Mouse (Mus musculus) ES-E14 (cell line): Measurements from ENCODE around the gene Rnf181. TPM values are rescaled to one million over a fixed set of nuclear protein-coding genes. Genes with fewer than 3 reads are reported as not detected.

Source experiments
- DNase-seq: peaks from one replicate; pipeline ENCODE4 v3.0.0-alpha.2; 2013; ENCODE audit warnings: low read depth, low spot score
- H3K27ac ChIP-seq: 2 replicates; pipeline ENCODE4 v1.5.1; 2012; ENCODE audit warnings: low read depth, mild to moderate bottlenecking, low read length, moderate library complexity, mixed read lengths; ENCODE audit not compliant: poor library complexity, insufficient read depth, severe bottlenecking
- H3K36me3 ChIP-seq: 2 replicates; pipeline ENCODE4 v1.6.1; 2012; ENCODE audit warnings: mild to moderate bottlenecking, low read length, moderate library complexity, mixed read lengths; ENCODE audit not compliant: control insufficient read depth, poor library complexity, insufficient read depth, severe bottlenecking
- H3K4me1 ChIP-seq, 2 experiments: fragments of 150-350 bp in 1 of 2; sonication (generic) in 1 of 2; 2 replicates each; pipeline ENCODE4 v1.6.1; 2012; ENCODE audit warnings: low read length in 2 of 2, mild to moderate bottlenecking in 1 of 2, mixed read lengths in 1 of 2; ENCODE audit not compliant: control insufficient read depth in 2 of 2, insufficient read depth in 2 of 2, poor library complexity in 1 of 2
- H3K4me3 ChIP-seq, 2 experiments: fragments of 150-350 bp in 1 of 2; sonication (generic) in 1 of 2; 2 replicates each; pipeline ENCODE4 v1.5.1; 2012; ENCODE audit warnings: low read length in 2 of 2, low read depth in 1 of 2, mild to moderate bottlenecking in 1 of 2, mixed read lengths in 1 of 2; ENCODE audit not compliant: insufficient read depth in 1 of 2, poor library complexity in 1 of 2, severe bottlenecking in 1 of 2
- H3K9ac ChIP-seq: 2 replicates; pipeline ENCODE4 v1.6.1; 2012; ENCODE audit warnings: low read depth, mild to moderate bottlenecking, low read length, mixed read lengths; ENCODE audit not compliant: poor library complexity, insufficient read depth, severe bottlenecking
- H3K9me3 ChIP-seq: fragments of 150-350 bp; sonication (generic); 2 replicates; pipeline ENCODE4 v1.6.1; 2012; ENCODE audit warnings: low read depth, mild to moderate bottlenecking, low read length; ENCODE audit not compliant: control insufficient read depth, insufficient read depth
- CHD2 ChIP-seq: IDR thresholded peaks from 2 replicates; pipeline ENCODE4 v1.6.1; 2014; ENCODE audit warnings: mild to moderate bottlenecking, low read depth, low read length, inconsistent platforms
- MAFK ChIP-seq: IDR thresholded peaks from 2 replicates; pipeline ENCODE4 v1.6.1; 2014; ENCODE audit warnings: mild to moderate bottlenecking, low read depth, low read length, inconsistent platforms; ENCODE audit not compliant: insufficient read depth
- ZC3H11A ChIP-seq: IDR thresholded peaks from 2 replicates; pipeline ENCODE4 v1.6.1; 2012; ENCODE audit warnings: low read depth, mild to moderate bottlenecking, inconsistent platforms, low read length, borderline replicate concordance
- ZNF384 ChIP-seq: IDR thresholded peaks from 2 replicates; pipeline ENCODE4 v1.6.1; 2012; ENCODE audit warnings: low read depth, low read length, inconsistent platforms
- in situ Hi-C, 2 experiments: fragments of 600-800 bp; cut with MboI; formaldehyde crosslinking; loops; one replicate each; pipeline ENCODE4 v1.15.1; 2025; ENCODE audit warnings: low sequenced_read_pairs in 2 of 2, inconsistent platforms in 1 of 2; ENCODE audit not compliant: unreplicated experiment in 2 of 2
- total RNA-seq: library from RNA; depleted of rRNA; stranded (reverse); fragments of 300-350 nt; gene quantifications from 2 replicates; pipeline ENCODE4 v1.2.3, GENCODE M21; 2012; rRNA removed

Rnf181 gene
- total RNA-seq, 1 experiment, result 62.0 TPM

DNA sequence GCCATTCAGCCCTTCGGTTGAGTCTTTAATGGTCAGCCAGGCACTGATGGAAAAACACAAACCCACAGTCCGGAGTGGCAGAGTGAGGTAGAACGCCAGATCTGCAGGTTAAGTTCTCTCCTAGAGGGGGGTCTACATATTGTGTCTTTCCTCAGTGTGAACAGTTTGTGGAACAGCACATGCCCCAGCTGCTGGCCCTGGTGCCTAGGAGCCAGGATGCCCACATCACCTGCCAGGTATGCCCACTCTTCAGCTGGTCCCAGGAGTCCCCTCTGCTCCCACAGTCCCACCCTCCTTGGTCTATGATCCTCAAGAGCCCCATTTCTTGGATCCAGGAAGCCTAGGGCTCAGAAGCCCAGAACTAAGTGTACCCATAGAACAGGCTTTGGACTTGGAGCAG, 54.6 kb downstream of the Rnf181 start:
- Histone ChIP-seq H3K9ac (no peak overlapping the region), H3K27ac (no peak overlapping the region), H3K4me3 (no peak overlapping the region), H3K4me1 (no peaks in the 10 kb centered on the region), H3K36me3 (peaks cover under 1% of the 10 kb centered on the region), H3K9me3 (no peaks in the 10 kb centered on the region)
- no peak for DNase-seq
- no peak for TF ChIP-seq ZNF384
- no peak for TF ChIP-seq CHD2
- TF ChIP-seq MAFK, result no peak
- no peak for TF ChIP-seq ZC3H11A
- in situ Hi-C loops, result no loop called here

Other genes starting within 250 kb of the Rnf181 start
- gene Atoh8, start 131.4 kb downstream of the Rnf181 start, total RNA-seq, result 1.0 TPM in 1 of 2 replicates, not detected in the other
- gene Sftpb, start 62.3 kb downstream of the Rnf181 start, total RNA-seq, result not detected in 2 replicates
- 62.6 and 76.9 TPM in 2 replicates for gene Usp39, start 21.8 kb downstream of the Rnf181 start, total RNA-seq
- 7.7 TPM in 2 replicates for gene 0610030E20Rik, start 19.6 kb downstream of the Rnf181 start, total RNA-seq
- gene Tmem150a, start 11.5 kb downstream of the Rnf181 start, total RNA-seq, result 21.2 and 26.1 TPM in 2 replicates
- 1.0 and 1.2 TPM in 2 replicates for gene Vamp5, start 13.5 kb upstream of the Rnf181 start, total RNA-seq
- 25.6 and 44.0 TPM in 2 replicates for gene Vamp8, start 23.7 kb upstream of the Rnf181 start, total RNA-seq
- gene Ggcx, start 47.4 kb upstream of the Rnf181 start, total RNA-seq, result 22.6 and 25.2 TPM in 2 replicates
- gene Mat2a, start 72.6 kb upstream of the Rnf181 start, total RNA-seq, result 407 and 469 TPM in 2 replicates
- not detected in 2 replicates for gene Sh2d6, start 154.8 kb upstream of the Rnf181 start, total RNA-seq
- 41.8 and 58.4 TPM in 2 replicates for gene Capg, start 177.4 kb upstream of the Rnf181 start, total RNA-seq
- 4.3 and 4.8 TPM in 2 replicates for gene Elmod3, start 231.5 kb upstream of the Rnf181 start, total RNA-seq
- gene Retsat, start 231.5 kb upstream of the Rnf181 start, total RNA-seq, result 20.2 and 39.6 TPM in 2 replicates